ENCODE assay signal across 20 mouse cellular contexts in genomic region chr11:55131946-55132345, GRCm38 (mm10). TPM values are rescaled to one million over a fixed set of nuclear protein-coding genes. Genes with fewer than 3 reads are reported as not detected.
"Had no signal": no experiment of that assay in that cellular context is flagged by ENCODE, and none has a peak within 500 bp of the region (broad histone marks: within the 10 kb centered on the region; RNA-seq: fewer than 3 reads in every experiment).

No protein-coding gene starts in this region.

- DNase-seq: kidney, adult 9 months; kidney, postnatal 4 days; lung, postnatal 14 days had no signal

- H3K9ac ChIP-seq: liver, embryonic 12.5 days; lung, embryonic 15.5 days; midbrain, embryonic 12.5 days had no signal

- H3K4me1 ChIP-seq: limb, embryonic 10.5 days; lung, embryonic 15.5 days; midbrain, embryonic 12.5 days had no signal

- ATAC-seq: intestine, postnatal 0 days; midbrain, embryonic 16.5 days had no signal

- H3K9me3 ChIP-seq: limb, embryonic 10.5 days; liver, embryonic 12.5 days; lung, embryonic 15.5 days; megakaryocyte, embryonic 14.5 days; midbrain, embryonic 12.5 days had no signal

- H3K36me3 ChIP-seq: limb, embryonic 10.5 days; liver, embryonic 12.5 days; lung, embryonic 15.5 days; midbrain, embryonic 12.5 days had no signal

- H3K27me3 ChIP-seq: liver, embryonic 12.5 days; lung, embryonic 15.5 days; midbrain, embryonic 12.5 days had no signal

- H3K4me2 ChIP-seq: liver, embryonic 12.5 days; lung, embryonic 15.5 days; midbrain, embryonic 12.5 days had no signal

- H3K4me3 ChIP-seq: layer of hippocampus, adult 2 months; limb, embryonic 10.5 days; liver, embryonic 12.5 days; lung, embryonic 15.5 days; megakaryocyte, embryonic 14.5 days; midbrain, embryonic 12.5 days had no signal

- H3K27ac ChIP-seq: kidney, postnatal 0 days; layer of hippocampus, adult 2 months; limb, embryonic 10.5 days; liver, embryonic 12.5 days; lung, embryonic 15.5 days; macrophage; midbrain, embryonic 12.5 days had no signal

RNA-seq across cellular contexts. Expression of gene Slc36a3, which starts 19.6 kb away (rescaled TPM):
- total RNA-seq: layer of hippocampus, adult 2 months; layer of hippocampus, postnatal 14 days; left cerebral cortex, adult 18-20 months; left cerebral cortex, postnatal 10 days had no signal
- polyA plus RNA-seq: intestine, postnatal 0 days; kidney, postnatal 0 days; limb, embryonic 10.5 days; limb, embryonic 14.5 days; liver, embryonic 12.5 days; liver, embryonic 16.5 days; lung, embryonic 15.5 days; midbrain, embryonic 12.5 days; midbrain, embryonic 16.5 days; neural tube, embryonic 14.5 days; stomach, embryonic 16.5 days had no signal

RNA-seq across cellular contexts. Expression of gene Slc36a2, which starts 52.9 kb away (rescaled TPM):
- polyA plus RNA-seq: intestine, postnatal 0 days; macrophage; midbrain, embryonic 12.5 days had no signal

RNA-seq across cellular contexts. Expression of gene Ccdc69, which starts 54.0 kb away (rescaled TPM):
- total RNA-seq: layer of hippocampus, postnatal 14 days had no signal
- polyA plus RNA-seq: midbrain, embryonic 12.5 days; neural tube, embryonic 14.5 days had no signal
